Mouse (Mus musculus): ENCODE measurements around the gene Cops7b. TPM values are rescaled to one million over a fixed set of nuclear protein-coding genes. Genes with fewer than 3 reads are reported as not detected.

The Cops7b gene
- polyA plus RNA-seq, 1 experiment from 2014 or later = 74.1 TPM

DNA sequence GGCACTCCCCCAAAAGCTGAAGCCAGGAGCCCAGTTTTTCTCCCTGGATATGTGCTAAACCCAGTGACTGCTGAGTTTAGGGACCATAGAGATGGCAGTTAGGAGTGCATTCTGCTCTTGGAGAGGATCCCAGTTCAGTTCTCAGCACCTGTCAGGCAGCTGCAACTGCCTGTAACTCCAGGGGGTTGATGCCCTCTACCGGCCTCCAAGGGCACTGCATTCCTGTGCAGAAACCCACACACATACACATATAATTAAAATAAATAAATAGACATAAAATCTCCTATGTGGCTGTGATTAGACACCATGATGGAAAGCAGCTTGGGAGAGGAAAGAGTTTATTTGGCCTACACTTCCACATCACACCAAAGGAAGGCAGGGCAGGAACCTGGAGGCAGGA lies 29.4 kb downstream of the Cops7b start:
- H3K9me3 ChIP-seq = no peaks in the 10 kb centered on the region
- no peak for DNase-seq (ENCODE audit: low spot score)
- 68% methylated on average over 1 of the region's 1 CpGs for WGBS
- 0 out of 2 replicates have a peak, but pooled peaks cover 3% of the 10 kb centered on the region for H3K4me1 ChIP-seq
- no peaks in the 10 kb centered on the region for H3K27me3 ChIP-seq (replicated peaks; ENCODE audit: low read depth, poor library complexity, severe bottlenecking)
- H3K4me3 ChIP-seq = no peak overlapping the region
- H3K36me3 ChIP-seq (replicated peaks) = peaks cover 39% of the 10 kb centered on the region
- no peak overlapping the region for H3K27ac ChIP-seq (replicated peaks)

GRCm38 (mm10) chr1:86614269-86614668 lies 31.6 kb downstream of the Cops7b start:
- H3K4me3 ChIP-seq = no peak overlapping the region
- H3K27ac ChIP-seq (replicated peaks) = no peak overlapping the region
- H3K9me3 ChIP-seq = no peaks in the 10 kb centered on the region
- no peaks in the 10 kb centered on the region for H3K4me1 ChIP-seq
- no peak for DNase-seq (ENCODE audit: low spot score)
- peaks cover 19% of the 10 kb centered on the region for H3K36me3 ChIP-seq (replicated peaks)
- no peaks in the 10 kb centered on the region for H3K27me3 ChIP-seq (replicated peaks; ENCODE audit: low read depth, poor library complexity, severe bottlenecking)

DNA sequence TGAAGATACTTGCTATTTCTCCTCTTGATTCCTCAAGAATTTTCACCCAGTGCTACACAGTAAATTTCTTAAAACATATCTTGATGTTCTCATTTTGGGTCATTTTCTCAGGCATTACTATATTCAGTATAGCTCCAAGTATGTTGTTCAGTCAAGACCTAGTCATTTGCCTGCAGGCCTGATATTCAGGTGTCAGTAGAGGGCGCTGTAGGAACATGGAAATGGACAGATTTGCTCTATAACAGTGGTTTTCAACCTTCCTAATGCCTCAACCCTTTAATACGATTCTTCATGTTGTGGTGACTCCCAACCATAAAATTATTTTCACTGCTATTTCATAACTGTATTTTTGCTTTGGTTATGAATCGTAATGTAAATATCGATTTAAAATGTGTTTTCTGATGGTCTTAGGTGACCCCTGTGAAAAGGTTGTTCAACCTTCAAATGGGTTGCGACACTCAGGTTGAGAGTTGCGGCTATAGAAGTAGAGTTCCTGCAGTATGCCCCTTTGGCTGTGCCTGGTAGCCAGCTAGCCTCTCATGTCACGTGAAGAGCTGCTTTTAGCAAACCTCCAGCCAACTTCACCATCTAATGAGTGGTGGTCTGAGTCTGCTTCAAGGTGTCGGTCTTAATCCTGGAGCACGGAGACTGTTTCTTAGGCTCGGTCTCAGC lies 35.9 kb downstream of the Cops7b start:
- no peaks in the 10 kb centered on the region for H3K4me1 ChIP-seq
- peak; percentile 59 for DNase-seq (ENCODE audit: low spot score)
- H3K36me3 ChIP-seq (replicated peaks) = no peaks in the 10 kb centered on the region
- 59% methylated on average over 10 of the region's 10 CpGs for WGBS
- no peaks in the 10 kb centered on the region for H3K9me3 ChIP-seq
- no peak overlapping the region for H3K27ac ChIP-seq (replicated peaks)
- H3K4me3 ChIP-seq = no peak overlapping the region
- H3K27me3 ChIP-seq (replicated peaks; ENCODE audit: low read depth, poor library complexity, severe bottlenecking) = no peaks in the 10 kb centered on the region

DNA sequence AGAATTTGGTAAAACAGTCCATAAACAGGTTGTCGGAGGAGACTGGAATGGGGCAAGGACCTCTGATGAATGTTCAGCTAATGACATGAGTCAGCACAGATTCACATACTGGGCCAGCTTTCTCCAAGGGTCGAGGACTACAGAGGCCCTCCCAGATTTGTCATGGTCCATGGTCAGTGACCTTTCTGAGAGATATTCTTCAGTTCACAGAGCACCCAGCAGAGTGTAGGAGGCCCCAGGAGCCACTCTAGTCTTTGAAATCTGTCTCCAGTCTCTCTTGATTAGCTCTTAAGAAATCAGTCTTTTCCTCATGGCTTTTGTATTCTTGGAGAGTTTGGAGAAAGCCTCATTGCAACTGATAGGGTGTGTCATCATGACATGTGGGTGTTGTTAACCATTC lies 39.6 kb downstream of the Cops7b start:
- no peak for DNase-seq (ENCODE audit: low spot score)

DNA sequence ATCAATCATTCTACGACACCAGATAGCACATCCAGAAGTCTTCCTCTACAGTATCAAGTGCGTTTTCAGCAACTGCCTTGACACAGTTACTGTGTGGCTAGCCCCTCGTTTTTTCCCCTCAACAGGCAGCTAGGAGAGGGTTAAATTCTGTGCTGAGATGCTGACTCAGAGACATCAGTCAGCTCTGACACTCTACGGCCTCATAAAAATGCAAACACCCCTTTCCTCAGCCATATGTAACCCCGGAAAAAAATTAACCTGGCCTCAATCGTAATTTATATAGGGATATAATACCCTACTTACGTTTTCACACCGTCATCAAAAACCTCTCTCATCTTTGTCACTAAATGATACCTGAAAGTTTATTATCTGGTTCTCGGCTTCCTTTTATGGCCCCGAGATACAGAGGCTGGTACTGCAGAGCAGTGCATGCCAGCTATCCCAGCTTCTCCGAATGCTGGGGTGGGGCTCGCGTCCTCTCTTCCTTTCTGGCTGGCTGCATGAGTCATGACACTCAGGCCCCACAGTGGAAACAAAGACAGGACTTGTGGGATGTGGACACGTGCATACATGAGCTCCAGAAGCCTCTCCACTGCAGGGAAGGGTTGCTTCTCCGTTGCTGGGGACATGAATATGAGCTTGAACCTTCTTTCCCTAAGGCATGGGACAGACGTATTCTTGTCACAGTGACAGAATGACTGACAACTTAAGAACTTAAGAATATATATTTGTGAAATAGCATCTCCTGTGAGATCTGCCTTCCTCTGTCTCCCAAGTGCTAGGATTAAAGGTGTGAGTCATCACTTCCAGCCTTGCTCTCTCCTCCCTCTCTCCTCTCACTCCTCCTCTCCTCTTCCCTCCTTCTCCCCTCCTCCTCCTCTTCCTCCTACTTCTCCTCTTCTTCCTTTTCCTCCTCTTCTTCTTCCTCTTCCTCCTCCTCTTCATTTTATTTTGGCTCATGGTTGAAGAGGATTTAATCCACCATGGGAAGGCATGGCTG lies 40.6 kb downstream of the Cops7b start:
- no peak overlapping the region for H3K27ac ChIP-seq (replicated peaks)
- H3K4me1 ChIP-seq = no peaks in the 10 kb centered on the region
- no peaks in the 10 kb centered on the region for H3K36me3 ChIP-seq (replicated peaks)
- H3K27me3 ChIP-seq (replicated peaks; ENCODE audit: low read depth, poor library complexity, severe bottlenecking) = no peaks in the 10 kb centered on the region
- H3K4me3 ChIP-seq = no peak overlapping the region
- 74% methylated on average over 16 of the region's 16 CpGs for WGBS
- no peak for DNase-seq (ENCODE audit: low spot score)
- no peaks in the 10 kb centered on the region for H3K9me3 ChIP-seq

More for the DNA sequence above, 39.6 kb downstream of the Cops7b start:
- H3K4me1 ChIP-seq = no peaks in the 10 kb centered on the region
- no peaks in the 10 kb centered on the region for H3K27me3 ChIP-seq (replicated peaks; ENCODE audit: low read depth, poor library complexity, severe bottlenecking)
- H3K27ac ChIP-seq (replicated peaks) = no peak overlapping the region
- no peak overlapping the region for H3K4me3 ChIP-seq
- WGBS = 76% methylated on average over 2 of the region's 2 CpGs
- H3K36me3 ChIP-seq (replicated peaks) = no peaks in the 10 kb centered on the region
- no peaks in the 10 kb centered on the region for H3K9me3 ChIP-seq

- DNase-seq (ENCODE audit: low spot score) = no peak
- no peak overlapping the region for H3K27ac ChIP-seq (replicated peaks)
- no peaks in the 10 kb centered on the region for H3K27me3 ChIP-seq (replicated peaks; ENCODE audit: low read depth, poor library complexity, severe bottlenecking)
- WGBS = 62% methylated on average over 3 of the region's 3 CpGs
- H3K4me1 ChIP-seq = peaks cover 5% of the 10 kb centered on the region
- no peak overlapping the region for H3K4me3 ChIP-seq
- no peaks in the 10 kb centered on the region for H3K9me3 ChIP-seq
- no peaks in the 10 kb centered on the region for H3K36me3 ChIP-seq (replicated peaks)
Measured at GRCm38 (mm10) chr1:86628270-86628669, 45.6 kb downstream of the Cops7b start.

GRCm38 (mm10) chr1:86629936-86630335 lies 47.2 kb downstream of the Cops7b start:
- H3K27ac ChIP-seq (replicated peaks) = no peak overlapping the region
- no peaks in the 10 kb centered on the region for H3K9me3 ChIP-seq
- H3K36me3 ChIP-seq (replicated peaks) = no peaks in the 10 kb centered on the region
- no peaks in the 10 kb centered on the region for H3K27me3 ChIP-seq (replicated peaks; ENCODE audit: low read depth, poor library complexity, severe bottlenecking)
- peaks cover 16% of the 10 kb centered on the region for H3K4me1 ChIP-seq
- DNase-seq (ENCODE audit: low spot score) = no peak
- H3K4me3 ChIP-seq = no peak overlapping the region
- 43% methylated on average over 4 of the region's 4 CpGs for WGBS

GRCm38 (mm10) chr1:86630527-86630926 lies 47.8 kb downstream of the Cops7b start:
- WGBS = 79% methylated on average over 4 of the region's 4 CpGs
- H3K27ac ChIP-seq (replicated peaks) = no peak overlapping the region
- H3K36me3 ChIP-seq (replicated peaks) = no peaks in the 10 kb centered on the region
- H3K4me1 ChIP-seq = peaks cover 16% of the 10 kb centered on the region
- no peaks in the 10 kb centered on the region for H3K27me3 ChIP-seq (replicated peaks; ENCODE audit: low read depth, poor library complexity, severe bottlenecking)
- DNase-seq (ENCODE audit: low spot score) = no peak
- H3K9me3 ChIP-seq = no peaks in the 10 kb centered on the region
- no peak overlapping the region for H3K4me3 ChIP-seq

- no peak overlapping the region for H3K4me3 ChIP-seq
- no peaks in the 10 kb centered on the region for H3K9me3 ChIP-seq
- WGBS = 45% methylated on average over 6 of the region's 6 CpGs
- no peak overlapping the region for H3K27ac ChIP-seq (replicated peaks)
- H3K4me1 ChIP-seq = peaks cover 21% of the 10 kb centered on the region
- H3K27me3 ChIP-seq (replicated peaks; ENCODE audit: low read depth, poor library complexity, severe bottlenecking) = no peaks in the 10 kb centered on the region
- no peaks in the 10 kb centered on the region for H3K36me3 ChIP-seq (replicated peaks)
- no peak for DNase-seq (ENCODE audit: low spot score)
Measured at GRCm38 (mm10) chr1:86632732-86633380, 50.2 kb downstream of the Cops7b start.

- H3K27me3 ChIP-seq (replicated peaks; ENCODE audit: low read depth, poor library complexity, severe bottlenecking) = no peaks in the 10 kb centered on the region
- WGBS = 49% methylated on average over 3 of the region's 3 CpGs
- H3K9me3 ChIP-seq = no peaks in the 10 kb centered on the region
- no peak overlapping the region for H3K27ac ChIP-seq (replicated peaks)
- no peak for DNase-seq (ENCODE audit: low spot score)
- H3K4me3 ChIP-seq = no peak overlapping the region
- peaks cover 21% of the 10 kb centered on the region for H3K4me1 ChIP-seq
- no peaks in the 10 kb centered on the region for H3K36me3 ChIP-seq (replicated peaks)
Measured at GRCm38 (mm10) chr1:86633434-86633833, 50.7 kb downstream of the Cops7b start.

DNA sequence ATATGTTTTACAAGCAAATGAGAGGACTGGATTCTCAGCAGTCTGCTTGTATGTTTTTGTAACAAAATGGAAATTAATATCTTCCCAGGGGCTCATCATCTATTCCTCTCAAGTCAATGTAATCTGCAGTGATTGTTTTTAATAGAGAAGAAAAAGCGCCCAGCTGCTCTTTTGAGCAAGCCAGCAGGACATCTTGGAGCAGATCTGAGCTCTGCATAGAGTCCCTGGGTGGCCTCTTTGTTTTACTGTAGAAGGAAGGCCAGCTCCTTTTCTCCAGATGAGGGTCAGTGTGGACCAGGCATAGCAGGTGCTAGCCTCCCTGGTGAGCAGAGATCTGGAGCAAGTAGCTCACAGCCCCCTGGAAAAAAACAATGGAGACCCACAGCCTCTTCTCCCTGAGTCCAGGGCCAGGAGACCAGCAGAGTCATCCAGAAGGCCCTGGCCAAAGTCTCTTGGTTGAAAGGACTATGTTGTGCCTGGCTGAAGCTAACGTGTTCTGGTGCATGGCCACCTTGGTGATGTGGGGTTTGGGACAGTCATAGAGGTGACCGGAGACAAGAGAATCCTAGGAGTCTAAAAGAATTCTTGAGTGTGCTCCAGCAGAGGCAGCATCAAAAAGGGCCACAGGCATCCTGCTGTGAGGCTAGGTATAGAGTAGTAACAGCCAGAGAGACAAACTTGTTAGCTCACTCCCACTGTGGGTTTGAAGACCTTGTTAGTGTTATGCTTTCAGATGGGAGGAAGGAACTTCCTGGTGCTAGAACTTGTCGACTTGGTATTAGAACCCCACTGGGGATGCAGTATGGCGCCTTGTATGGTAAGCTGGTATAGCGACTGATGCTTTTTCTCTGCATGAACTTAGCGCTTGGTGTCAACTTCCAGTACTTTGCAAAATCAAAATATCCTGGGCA lies 51.4 kb downstream of the Cops7b start:
- H3K27me3 ChIP-seq (replicated peaks; ENCODE audit: low read depth, poor library complexity, severe bottlenecking) = no peaks in the 10 kb centered on the region
- no peaks in the 10 kb centered on the region for H3K9me3 ChIP-seq
- H3K27ac ChIP-seq (replicated peaks) = no peak overlapping the region
- no peaks in the 10 kb centered on the region for H3K36me3 ChIP-seq (replicated peaks)
- H3K4me1 ChIP-seq = peaks cover 21% of the 10 kb centered on the region
- peak overlapping the region; percentile 37 for H3K4me3 ChIP-seq
- 51% methylated on average over 7 of the region's 7 CpGs for WGBS
- DNase-seq (ENCODE audit: low spot score) = no peak

Data from embryonic facial prominence, embryonic 10.5 days (tissue).